Mouse (Mus musculus): ENCODE results near the gene Surf1. TPM values are rescaled to one million over a fixed set of nuclear protein-coding genes. Genes with fewer than 3 reads are reported as not detected.

The Surf1 gene
- polyA plus RNA-seq (2015; fragmentation: Nextera tagmentation; extraction: Ambion mirVana) = 83.4 and 85.4 TPM in 2 replicates

- H3K4me2 ChIP-seq = peak within 1 kb of the TSS; percentile 93
- H3K36me3 ChIP-seq (replicated peaks) = peaks cover 51% of the 10 kb centered on the region
- 2% methylated on average over 47 of the region's 47 CpGs for WGBS
- peak within 1 kb of the TSS; percentile 71 for H3K9ac ChIP-seq
- peak within 1 kb of the TSS; percentile 74 for H3K4me3 ChIP-seq
- peak within 1 kb of the TSS; percentile 84 for H3K27ac ChIP-seq
- H3K27me3 ChIP-seq (replicated peaks) = no peaks in the 10 kb centered on the region
- H3K9me3 ChIP-seq = no peaks in the 10 kb centered on the region
- ATAC-seq (replicated peaks) = peak; percentile 85
- H3K4me1 ChIP-seq = peaks cover 47% of the 10 kb centered on the region
These were observed at the start of gene Surf1, which contains the start of gene Surf2 for GRCm38 (mm10) chr2:26915927-26916728. Surf1 (minus strand) TSS chr2:26916530. Surf2 (plus strand) TSS chr2:26916367.

GRCm38 (mm10) chr2:26964724-26965370 lies 48.5 kb upstream of the Surf1 start:
- H3K36me3 ChIP-seq (replicated peaks) = peaks cover 3% of the 10 kb centered on the region
- ATAC-seq (replicated peaks) = peak; percentile 4

GRCm38 (mm10) chr2:26963923-26964723 lies 47.8 kb upstream of the Surf1 start, which contains the start of gene Rexo4:
Rexo4 (minus strand) TSS chr2:26964386.
- ATAC-seq (replicated peaks) = peak; percentile 98
- WGBS = under 1% methylated on average over 50 of the region's 50 CpGs

More at GRCm38 (mm10) chr2:26964724-26965370, 48.5 kb upstream of the Surf1 start:
- H3K4me1 ChIP-seq = peaks cover 38% of the 10 kb centered on the region
- H3K9ac ChIP-seq = peak overlapping the region; percentile 92
- no peaks in the 10 kb centered on the region for H3K9me3 ChIP-seq
- WGBS = 16% methylated on average over 14 of the region's 14 CpGs
- peak overlapping the region; percentile 68 for H3K4me2 ChIP-seq
- peak overlapping the region; percentile 90 for H3K4me3 ChIP-seq
- no peaks in the 10 kb centered on the region for H3K27me3 ChIP-seq (replicated peaks)
- peak overlapping the region; percentile 99 for H3K27ac ChIP-seq

GRCm38 (mm10) chr2:26960756-26961155 lies 44.4 kb upstream of the Surf1 start:
- Histone ChIP-seq H3K27ac (no peak overlapping the region), H3K9me3 (no peaks in the 10 kb centered on the region), H3K4me3 (no peak overlapping the region), H3K4me1 (peaks cover 38% of the 10 kb centered on the region), H3K9ac (no peak overlapping the region), H3K27me3 (replicated peaks) (no peaks in the 10 kb centered on the region), H3K36me3 (replicated peaks) (peaks cover 23% of the 10 kb centered on the region), H3K4me2 (no peak overlapping the region)
- ATAC-seq (replicated peaks) = no peak
- 79% methylated on average over 4 of the region's 4 CpGs for WGBS

More at GRCm38 (mm10) chr2:26963923-26964723, 47.8 kb upstream of the Surf1 start, which contains the start of gene Rexo4:
- Histone ChIP-seq H3K4me1 (peaks cover 38% of the 10 kb centered on the region), H3K4me3 (peak within 1 kb of the TSS; percentile 90), H3K27ac (peak within 1 kb of the TSS; percentile 99), H3K36me3 (replicated peaks) (peaks cover 5% of the 10 kb centered on the region), H3K9me3 (no peaks in the 10 kb centered on the region), H3K9ac (peak within 1 kb of the TSS; percentile 92), H3K27me3 (replicated peaks) (no peaks in the 10 kb centered on the region), H3K4me2 (peak within 1 kb of the TSS; percentile 68)

GRCm38 (mm10) chr2:26957488-26957859 lies 41.1 kb upstream of the Surf1 start:
- Histone ChIP-seq H3K36me3 (replicated peaks) (peaks cover 53% of the 10 kb centered on the region), H3K9me3 (no peaks in the 10 kb centered on the region), H3K9ac (no peak overlapping the region), H3K4me1 (peaks cover 21% of the 10 kb centered on the region), H3K4me2 (no peak overlapping the region), H3K4me3 (no peak overlapping the region), H3K27ac (no peak overlapping the region), H3K27me3 (replicated peaks) (no peaks in the 10 kb centered on the region)
- no peak for ATAC-seq (replicated peaks)
- WGBS = 84% methylated on average over 2 of the region's 2 CpGs

- Histone ChIP-seq H3K9ac (no peak overlapping the region), H3K9me3 (no peaks in the 10 kb centered on the region), H3K4me1 (peaks cover 17% of the 10 kb centered on the region), H3K27me3 (replicated peaks) (no peaks in the 10 kb centered on the region), H3K4me2 (no peak overlapping the region), H3K36me3 (replicated peaks) (peaks cover 58% of the 10 kb centered on the region), H3K27ac (no peak overlapping the region), H3K4me3 (no peak overlapping the region)
- no peak for ATAC-seq (replicated peaks)
- 94% methylated on average over 12 of the region's 12 CpGs for WGBS
These were observed 40.6 kb upstream of the Surf1 start for GRCm38 (mm10) chr2:26956811-26957487.

GRCm38 (mm10) chr2:26954735-26955395 lies 38.5 kb upstream of the Surf1 start:
- H3K4me2 ChIP-seq = no peak overlapping the region

GRCm38 (mm10) chr2:26952866-26953265 lies 36.5 kb upstream of the Surf1 start:
- no peak overlapping the region for H3K4me3 ChIP-seq
- H3K27ac ChIP-seq = no peak overlapping the region
- no peaks in the 10 kb centered on the region for H3K27me3 ChIP-seq (replicated peaks)
- no peaks in the 10 kb centered on the region for H3K9me3 ChIP-seq
- no peak overlapping the region for H3K4me2 ChIP-seq
- no peak for ATAC-seq (replicated peaks)
- H3K36me3 ChIP-seq (replicated peaks) = peaks cover 52% of the 10 kb centered on the region
- H3K4me1 ChIP-seq = no peaks in the 10 kb centered on the region
- 94% methylated on average over 8 of the region's 8 CpGs for WGBS
- no peak overlapping the region for H3K9ac ChIP-seq

More at GRCm38 (mm10) chr2:26954735-26955395, 38.5 kb upstream of the Surf1 start:
- Histone ChIP-seq H3K9ac (no peak overlapping the region), H3K36me3 (replicated peaks) (peaks cover 56% of the 10 kb centered on the region), H3K9me3 (no peaks in the 10 kb centered on the region), H3K4me3 (no peak overlapping the region), H3K27ac (no peak overlapping the region), H3K27me3 (replicated peaks) (no peaks in the 10 kb centered on the region), H3K4me1 (no peaks in the 10 kb centered on the region)
- WGBS = 93% methylated on average over 2 of the region's 2 CpGs
- ATAC-seq (replicated peaks) = no peak

- no peaks in the 10 kb centered on the region for H3K4me1 ChIP-seq
- H3K9me3 ChIP-seq = no peaks in the 10 kb centered on the region
- no peaks in the 10 kb centered on the region for H3K27me3 ChIP-seq (replicated peaks)
- peaks cover 47% of the 10 kb centered on the region for H3K36me3 ChIP-seq (replicated peaks)
- ATAC-seq (replicated peaks) = no peak
- no peak overlapping the region for H3K27ac ChIP-seq
- no peak overlapping the region for H3K9ac ChIP-seq
- WGBS = 96% methylated on average over 4 of the region's 4 CpGs
- no peak overlapping the region for H3K4me2 ChIP-seq
- no peak overlapping the region for H3K4me3 ChIP-seq
These were observed 35.9 kb upstream of the Surf1 start for GRCm38 (mm10) chr2:26952193-26952592.

- no peak overlapping the region for H3K27ac ChIP-seq
- no peak overlapping the region for H3K4me3 ChIP-seq
- 87% methylated on average over 8 of the region's 8 CpGs for WGBS
- no peak for ATAC-seq (replicated peaks)
- H3K4me1 ChIP-seq = no peaks in the 10 kb centered on the region
- peaks cover 42% of the 10 kb centered on the region for H3K36me3 ChIP-seq (replicated peaks)
- H3K27me3 ChIP-seq (replicated peaks) = no peaks in the 10 kb centered on the region
- no peaks in the 10 kb centered on the region for H3K9me3 ChIP-seq
- H3K9ac ChIP-seq = no peak overlapping the region
- H3K4me2 ChIP-seq = no peak overlapping the region
These were observed 35.1 kb upstream of the Surf1 start for GRCm38 (mm10) chr2:26951346-26951905.

GRCm38 (mm10) chr2:26950411-26950810 lies 34.1 kb upstream of the Surf1 start:
- Histone ChIP-seq H3K36me3 (replicated peaks) (peaks cover 37% of the 10 kb centered on the region), H3K4me2 (no peak overlapping the region), H3K27ac (no peak overlapping the region), H3K9me3 (no peaks in the 10 kb centered on the region), H3K4me1 (no peaks in the 10 kb centered on the region), H3K9ac (no peak overlapping the region), H3K27me3 (replicated peaks) (no peaks in the 10 kb centered on the region), H3K4me3 (no peak overlapping the region)
- WGBS = 90% methylated on average over 2 of the region's 2 CpGs
- no peak for ATAC-seq (replicated peaks)
